Mouse (Mus musculus) thymus, postnatal 4 days (tissue): ENCODE measurements around the gene Thbs3.

Source experiments
- DNase-seq: peaks from one replicate; pipeline ENCODE4 v3.0.0; 2021

The Thbs3 gene

GRCm38 (mm10) chr3:89228836-89229235 lies 13.9 kb downstream of the Thbs3 start, which contains the start of gene Muc1:
TSS of gene Muc1 (plus strand) at chr3:89229057.
- no peak for DNase-seq

DNA sequence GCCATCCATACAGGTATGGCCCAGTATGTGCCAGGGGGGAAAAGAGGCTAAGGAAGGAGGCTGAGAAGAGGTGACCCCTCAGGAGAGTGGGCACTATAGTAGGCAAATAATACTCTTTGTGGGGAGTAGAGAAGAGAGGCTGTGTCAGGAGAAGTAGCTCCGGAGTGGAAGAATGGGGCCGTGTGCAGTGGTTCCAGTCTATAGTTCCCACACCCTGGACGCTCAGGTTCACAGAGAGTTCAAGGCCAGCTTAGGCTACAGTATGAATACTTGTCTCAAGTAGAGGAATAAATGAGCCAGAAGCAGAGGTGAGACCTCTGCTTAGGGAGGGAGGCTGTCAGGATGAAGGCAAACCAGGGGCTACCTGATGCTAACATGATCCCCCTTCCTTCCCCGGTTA lies 14.3 kb downstream of the Thbs3 start:
- DNase-seq: no peak

DNA sequence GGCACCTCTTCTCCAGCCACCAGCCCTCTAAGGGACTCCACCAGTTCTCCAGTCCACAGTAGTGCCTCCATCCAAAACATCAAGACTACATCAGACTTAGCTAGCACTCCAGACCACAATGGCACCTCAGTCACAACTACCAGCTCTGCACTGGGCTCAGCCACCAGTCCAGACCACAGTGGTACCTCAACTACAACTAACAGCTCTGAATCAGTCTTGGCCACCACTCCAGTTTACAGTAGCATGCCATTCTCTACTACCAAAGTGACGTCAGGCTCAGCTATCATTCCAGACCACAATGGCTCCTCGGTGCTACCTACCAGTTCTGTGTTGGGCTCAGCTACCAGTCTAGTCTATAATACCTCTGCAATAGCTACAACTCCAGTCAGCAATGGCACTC lies 15.6 kb downstream of the Thbs3 start:
- no peak for DNase-seq

- no peak for DNase-seq
Observed at GRCm38 (mm10) chr3:89231345-89231744, 16.4 kb downstream of the Thbs3 start.

GRCm38 (mm10) chr3:89231772-89232275 lies 16.8 kb downstream of the Thbs3 start:
- no peak for DNase-seq

DNA sequence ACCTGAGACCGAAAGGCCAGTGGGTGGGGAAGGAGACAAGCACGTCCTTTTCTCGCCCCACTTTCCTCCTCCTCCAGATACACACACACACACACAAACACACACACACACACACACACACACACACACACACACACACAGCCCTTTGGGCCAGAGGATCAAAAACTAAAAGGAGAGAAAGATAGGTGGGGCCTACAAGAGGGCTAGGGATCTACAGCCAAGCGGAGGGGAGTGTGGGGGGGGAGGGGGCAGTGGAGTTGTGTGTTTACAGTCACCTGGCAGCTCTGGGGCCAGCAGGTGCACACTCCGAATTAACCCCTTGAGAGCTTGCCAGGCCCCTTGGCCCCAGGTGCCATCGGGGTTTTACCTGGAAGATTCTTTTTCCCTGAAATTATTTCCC lies 17.6 kb downstream of the Thbs3 start:
- DNase-seq: no peak

DNA sequence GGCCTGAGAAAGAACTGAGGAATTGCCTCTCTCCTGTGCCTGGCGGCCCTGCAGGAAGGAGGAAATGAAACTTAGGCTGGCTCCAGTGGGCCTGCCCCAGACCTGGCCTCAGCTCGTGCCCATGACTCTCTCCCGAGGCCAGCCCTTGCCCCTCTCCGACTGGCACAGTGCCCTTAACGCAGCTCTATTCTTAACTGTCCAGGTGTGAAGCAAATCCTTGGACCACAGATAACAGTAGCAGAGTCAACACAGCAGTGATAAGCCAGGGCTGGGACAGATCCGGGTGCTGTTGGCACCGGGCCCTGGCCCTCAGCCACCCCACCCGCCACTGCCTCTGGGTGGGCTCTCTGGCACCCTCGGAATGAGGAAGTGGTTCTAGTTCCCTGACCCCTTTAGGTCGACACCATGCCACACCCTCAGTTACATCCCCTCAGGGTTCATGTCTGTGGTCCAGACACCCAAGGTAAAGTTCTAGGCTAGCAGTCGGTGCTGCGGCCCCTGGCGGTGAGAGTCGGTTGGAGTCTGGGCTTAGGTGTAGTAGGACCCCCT lies 18.7 kb downstream of the Thbs3 start:
- DNase-seq: no peak

- no peak for DNase-seq
Observed at GRCm38 (mm10) chr3:89236516-89236915, 21.5 kb downstream of the Thbs3 start.

DNA sequence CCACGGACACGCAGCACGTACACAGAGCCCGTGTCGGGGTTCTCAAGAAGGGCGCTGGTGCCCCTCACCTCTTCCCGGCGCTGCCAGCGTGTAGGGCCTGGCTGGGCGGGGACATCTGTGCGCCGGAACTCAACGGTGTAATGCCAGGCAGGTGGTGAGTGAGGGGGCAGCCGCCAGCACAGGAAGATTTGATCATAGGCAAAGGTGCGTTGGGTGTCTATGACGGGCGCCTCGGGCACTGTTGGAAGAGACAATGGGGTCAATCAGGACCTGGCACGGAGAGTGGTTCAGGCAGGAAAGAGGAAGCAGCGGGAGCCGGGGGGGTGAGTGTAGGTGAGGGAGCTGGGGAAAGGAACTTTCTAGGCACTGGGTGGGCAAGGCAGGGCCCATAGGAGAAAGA lies 22.7 kb downstream of the Thbs3 start:
- DNase-seq: no peak

DNA sequence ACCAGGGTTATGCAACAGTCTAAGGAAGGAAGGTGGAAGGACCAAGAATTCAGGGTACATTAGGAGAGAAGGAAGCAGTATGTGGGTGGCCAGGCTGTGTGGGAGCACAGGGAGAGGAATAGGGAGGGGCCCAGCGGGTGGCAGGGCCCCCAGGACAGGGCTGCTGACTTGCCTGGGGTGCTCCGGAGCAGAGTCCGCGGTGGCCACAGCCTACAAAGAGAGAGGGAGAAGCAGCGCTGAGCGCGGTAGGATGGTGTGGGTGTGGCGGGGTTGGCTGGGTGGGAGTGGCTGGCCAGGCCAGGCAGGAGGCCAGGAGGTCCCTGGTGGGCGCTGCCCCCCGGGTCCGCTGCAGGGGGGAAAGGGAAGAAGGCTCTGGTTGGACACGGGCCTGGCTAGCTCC lies 23.5 kb downstream of the Thbs3 start:
- DNase-seq: no peak

DNA sequence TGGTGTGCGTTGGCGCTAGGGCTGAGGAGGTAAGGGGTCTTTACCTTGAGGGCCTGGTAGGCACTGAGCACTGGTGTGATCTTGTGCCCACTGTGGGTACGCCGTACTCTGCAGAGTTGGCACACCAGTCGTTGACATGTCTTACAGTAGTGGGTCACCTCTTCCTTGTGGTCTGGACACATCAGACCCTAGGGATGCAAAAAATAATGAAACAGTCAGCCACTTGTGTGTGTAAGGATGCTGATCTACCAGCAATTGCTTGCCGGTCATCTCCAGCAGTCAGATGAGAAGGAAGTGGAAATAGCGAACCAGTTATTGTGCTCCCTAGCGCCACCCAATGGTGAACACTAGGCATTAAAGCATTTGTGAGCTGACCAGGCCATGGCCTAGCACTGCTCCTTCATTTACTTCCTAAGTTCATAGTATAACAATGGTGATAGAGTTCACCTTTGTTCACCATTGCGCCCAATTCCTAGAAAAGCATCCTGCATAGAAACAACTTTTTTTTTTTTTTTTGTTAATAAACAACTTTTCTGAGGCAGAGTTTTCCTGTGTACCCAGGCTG lies 27.4 kb downstream of the Thbs3 start:
- peak; percentile 54 for DNase-seq

DNA sequence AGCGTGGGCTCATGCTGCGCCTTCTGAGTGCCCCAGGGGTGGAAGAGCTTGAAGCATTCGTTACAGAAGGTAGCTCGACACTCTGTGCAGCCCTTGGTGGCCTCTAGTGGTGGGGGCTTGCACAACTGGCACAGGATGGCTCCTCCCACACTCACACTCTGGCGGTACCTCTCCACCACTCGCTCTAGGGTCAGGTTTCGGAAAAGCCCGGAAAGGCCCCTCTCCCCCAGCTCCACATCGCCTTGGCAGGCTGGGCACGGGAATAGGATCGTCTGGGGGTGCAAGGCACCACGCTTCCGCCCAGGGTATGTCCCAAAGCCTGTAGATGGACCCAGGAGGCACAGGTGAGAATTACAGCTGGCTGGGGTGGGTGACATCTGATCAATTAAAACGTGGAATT lies 28.6 kb downstream of the Thbs3 start:
- DNase-seq: peak; percentile 87

GRCm38 (mm10) chr3:89244158-89244981 lies 29.4 kb downstream of the Thbs3 start:
- peak; percentile 67 for DNase-seq

DNA sequence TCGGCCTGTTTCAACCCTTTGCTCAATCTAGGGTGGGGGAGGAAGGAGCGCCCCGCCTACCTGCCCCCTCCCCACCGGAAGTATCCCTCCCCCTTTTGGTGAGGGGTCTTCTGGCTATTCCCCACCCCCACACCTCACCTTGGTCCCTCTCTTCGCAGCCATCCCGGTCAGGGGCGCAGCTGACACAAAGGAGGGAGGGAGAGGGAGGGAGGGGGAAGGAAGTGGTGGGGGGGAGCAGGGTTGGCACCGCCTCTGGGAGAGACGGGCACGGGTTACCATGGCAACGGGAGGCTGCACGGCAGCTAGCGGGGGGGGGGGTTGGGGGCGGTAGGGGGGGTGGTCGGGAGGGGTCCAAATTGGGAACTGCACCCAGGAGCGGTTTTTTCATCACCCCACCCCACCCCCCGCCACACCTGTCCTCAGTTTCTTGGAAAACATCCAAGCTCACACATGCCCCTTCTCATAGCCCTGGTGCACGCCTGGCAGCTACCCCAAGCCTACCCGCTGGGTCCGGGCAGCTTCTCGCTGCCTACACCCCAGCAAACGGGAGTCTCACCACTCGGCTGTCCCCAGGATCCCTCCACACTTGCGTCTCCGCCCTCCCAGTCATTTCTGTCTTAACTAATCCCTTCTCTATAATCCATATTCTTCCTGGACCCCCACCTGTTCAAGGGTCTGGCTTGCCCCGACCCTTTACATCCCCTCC lies 30.2 kb downstream of the Thbs3 start:
- DNase-seq: peak; percentile 79

- peak; percentile 59 for DNase-seq
Observed at GRCm38 (mm10) chr3:89245688-89246171, 30.8 kb downstream of the Thbs3 start, which contains the start of gene Krtcap2. TSS of gene Krtcap2 (plus strand) at chr3:89245966.

- peak; percentile 91 for DNase-seq
Observed at GRCm38 (mm10) chr3:89246261-89247100, 31.5 kb downstream of the Thbs3 start, which contains the start of gene Trim46. TSS of gene Trim46 (minus strand) at chr3:89246309.

GRCm38 (mm10) chr3:89247466-89247865 lies 32.5 kb downstream of the Thbs3 start:
- DNase-seq: no peak

DNA sequence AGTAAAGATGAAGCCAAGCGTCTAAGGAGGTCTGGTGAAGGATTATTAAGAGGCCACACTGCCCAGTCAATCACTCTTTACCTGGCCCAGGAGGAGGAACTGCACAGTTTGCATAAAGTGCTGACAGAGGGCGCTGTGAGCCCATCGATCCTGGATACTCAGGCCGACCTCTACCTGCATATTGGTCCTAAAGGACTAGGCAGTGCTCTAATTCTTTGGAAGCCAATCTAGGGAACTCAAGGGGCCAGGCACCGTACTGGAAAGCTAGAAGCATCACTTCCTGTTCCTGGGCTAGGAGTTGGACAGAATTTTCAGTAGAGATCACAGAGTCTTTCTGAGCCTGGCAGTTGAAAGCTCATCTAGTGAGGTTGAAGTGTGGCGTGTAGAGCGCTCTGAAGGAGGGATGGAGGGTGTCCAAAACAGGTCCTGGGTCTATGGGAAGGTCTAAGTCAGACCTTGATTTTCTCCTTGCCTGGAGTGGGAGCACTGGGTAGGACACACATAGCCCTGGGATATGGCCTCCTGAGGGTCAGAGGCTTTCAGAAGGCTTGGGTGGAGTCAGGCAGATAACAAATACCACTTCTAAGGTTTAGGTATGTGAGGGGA lies 35.6 kb downstream of the Thbs3 start:
- DNase-seq: peak; percentile 81

GRCm38 (mm10) chr3:89251365-89251895 lies 36.5 kb downstream of the Thbs3 start:
- peak; percentile 81 for DNase-seq

DNA sequence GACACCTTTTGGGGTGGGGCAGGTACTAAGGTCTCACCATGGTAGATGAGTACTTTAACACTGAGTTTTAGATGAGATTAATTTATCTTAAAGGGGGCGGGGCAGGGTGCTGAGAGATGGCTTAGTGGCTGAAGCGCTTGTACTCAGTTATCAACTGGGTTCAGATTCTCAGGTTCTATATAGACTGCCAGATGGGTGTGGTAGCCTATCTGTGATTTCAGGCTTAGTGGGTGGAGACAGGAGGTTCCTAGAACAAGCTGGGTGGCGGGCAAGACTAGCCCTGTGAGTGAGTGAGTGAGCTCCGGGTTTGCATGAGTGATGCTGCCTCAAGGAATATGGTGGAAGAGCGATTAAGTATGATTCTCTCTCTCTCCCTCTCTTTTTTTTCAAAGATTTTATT lies 40.0 kb downstream of the Thbs3 start:
- no peak for DNase-seq

DNA sequence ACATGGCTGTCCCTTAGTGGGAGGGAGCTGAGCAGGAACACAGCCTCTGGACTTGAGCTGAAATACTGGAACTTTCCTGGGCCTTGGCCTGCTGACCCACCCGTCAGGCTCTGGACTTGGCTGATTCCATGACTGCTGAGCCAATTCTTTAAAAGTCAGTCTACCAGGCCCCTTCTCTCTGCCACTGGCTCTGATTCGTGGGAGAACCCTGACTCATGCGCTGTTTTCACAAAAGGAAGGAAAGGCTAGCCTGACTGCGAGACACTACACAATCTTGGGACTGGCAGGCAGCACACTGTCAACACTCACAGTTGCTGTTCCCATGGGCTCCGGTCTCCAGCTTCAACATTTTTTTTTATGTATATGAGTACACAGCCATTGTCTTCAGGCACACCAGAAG lies 41.2 kb downstream of the Thbs3 start:
- no peak for DNase-seq
